Mouse (Mus musculus) hematopoietic multipotent progenitor cell, adult 10-12 weeks (in vitro differentiated cells): Measurements from ENCODE around the gene Olfr115. TPM values are rescaled to one million over a fixed set of nuclear protein-coding genes. Genes with fewer than 3 reads are reported as not detected.

ENCODE experiments used
- polyA plus RNA-seq: library from polyadenylated mRNA; stranded (reverse); fragments of >175 nt; gene quantifications from 2 replicates; pipeline ENCODE4 v1.2.3, GENCODE M21; 2012; ENCODE audit warnings: low replicate concordance

Gene Olfr115
- not detected in 2 replicates for polyA plus RNA-seq

DNA sequence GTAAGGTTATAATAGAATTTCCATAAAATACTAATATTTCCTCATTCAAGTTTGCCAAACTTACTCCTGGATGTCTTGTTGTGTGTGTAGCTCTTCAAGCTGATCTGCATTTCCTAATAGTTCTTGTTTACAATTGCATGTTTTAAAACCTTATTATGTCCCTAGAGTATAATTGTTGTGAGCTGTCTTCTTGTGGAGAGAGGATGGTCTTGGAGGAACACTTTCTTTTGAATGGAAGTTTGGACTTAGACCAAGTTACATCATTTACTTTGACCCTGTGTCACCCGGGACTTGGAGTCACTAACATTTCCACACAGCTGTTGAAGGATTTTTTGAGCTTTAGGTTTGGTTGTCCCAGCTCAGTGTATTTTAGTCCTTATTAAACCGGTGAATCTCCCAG lies at the start of gene Olfr115, which contains the start of gene Olfr116:
Gene Olfr115 (minus strand): TSS at position 101 of the 400 bp plus-strand sequence.
Gene Olfr116 (minus strand): TSS at position 191 of the 400 bp plus-strand sequence.

DNA sequence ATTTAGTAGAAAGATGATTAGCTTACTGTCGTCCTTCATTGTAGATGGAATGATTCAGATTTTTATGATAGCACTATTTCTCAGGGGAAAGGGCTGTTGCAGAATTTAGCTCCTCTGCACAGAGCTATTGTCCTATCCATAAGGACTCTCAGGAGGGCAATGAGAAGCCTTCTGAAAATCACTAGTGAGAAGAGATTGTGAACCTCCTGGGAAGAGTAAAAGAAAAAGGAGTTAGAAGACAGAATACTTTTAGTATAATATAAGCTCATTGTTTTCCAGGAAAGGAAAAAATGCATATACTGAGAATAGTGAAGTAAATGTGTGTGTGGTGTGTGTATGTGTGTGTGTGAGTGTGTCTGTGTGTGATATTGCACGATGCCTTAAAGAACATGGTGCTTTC lies 39.8 kb upstream of the Olfr115 start, which contains the start of gene Olfr118:
Gene Olfr118 (plus strand): TSS at position 301 of the 400 bp plus-strand sequence.

DNA sequence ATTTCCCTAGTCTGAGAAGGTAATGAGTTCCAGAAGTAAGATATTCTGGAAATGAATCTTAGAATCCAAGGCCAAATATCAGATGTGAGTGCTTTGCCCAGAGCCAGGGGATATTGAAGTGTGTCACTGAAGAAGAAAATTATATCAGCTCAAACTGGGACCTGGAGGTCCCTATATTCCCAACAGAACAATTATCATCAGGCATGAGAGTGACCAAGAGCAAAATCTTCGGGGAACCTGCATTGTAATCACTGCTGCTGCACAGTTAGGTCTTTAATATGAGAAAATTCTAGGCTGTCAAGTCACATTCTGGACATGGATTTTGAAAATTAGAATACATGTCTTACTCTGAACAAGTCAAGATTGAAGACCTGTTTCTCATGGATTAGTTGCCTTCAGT lies 36.8 kb upstream of the Olfr115 start, which contains the start of gene Olfr117:
Gene Olfr117 (minus strand): TSS at position 101 of the 400 bp plus-strand sequence.

DNA sequence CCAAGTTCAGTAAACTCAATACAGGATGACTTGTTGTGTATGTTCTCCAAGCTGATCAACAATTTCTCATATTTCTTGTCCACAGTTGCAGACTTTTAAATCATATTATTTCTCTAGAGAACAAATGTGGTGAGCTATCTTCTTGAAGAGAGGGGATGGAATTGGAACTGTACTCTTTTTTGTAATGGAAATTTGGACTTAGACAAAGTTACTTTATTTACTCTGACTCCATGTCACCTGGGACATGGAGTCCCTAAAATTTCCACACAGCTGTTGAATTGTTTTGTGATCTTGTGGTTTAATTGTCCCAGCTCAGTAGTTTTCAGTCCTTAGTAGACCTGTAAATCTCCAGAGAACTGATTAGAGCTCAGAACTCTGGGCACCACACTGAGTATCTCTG lies 34.3 kb downstream of the Olfr115 start, which contains the start of gene Olfr114:
Gene Olfr114 (minus strand): TSS at position 101 of the 400 bp plus-strand sequence.

DNA sequence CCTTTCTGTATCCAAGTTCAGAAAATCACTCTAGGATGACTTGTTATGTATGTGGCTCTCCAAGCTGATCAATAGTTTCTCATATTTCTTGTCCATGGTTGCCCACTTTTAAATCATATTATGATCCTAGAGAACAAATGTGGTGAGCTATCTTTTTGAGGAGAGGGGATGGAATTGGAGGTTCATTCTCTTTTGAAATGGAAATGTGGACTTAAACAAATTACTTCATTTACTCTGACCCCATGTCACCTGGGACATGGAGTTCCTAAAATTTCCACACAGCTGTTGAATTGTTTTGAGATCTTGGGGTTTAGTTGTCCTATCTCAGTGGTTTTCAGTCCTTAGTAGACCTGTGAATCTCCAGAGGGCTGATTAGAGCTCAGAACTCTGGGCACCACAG lies 49.3 kb downstream of the Olfr115 start, which contains the start of gene Olfr113:
Gene Olfr113 (minus strand): TSS at position 101 of the 400 bp plus-strand sequence.

DNA sequence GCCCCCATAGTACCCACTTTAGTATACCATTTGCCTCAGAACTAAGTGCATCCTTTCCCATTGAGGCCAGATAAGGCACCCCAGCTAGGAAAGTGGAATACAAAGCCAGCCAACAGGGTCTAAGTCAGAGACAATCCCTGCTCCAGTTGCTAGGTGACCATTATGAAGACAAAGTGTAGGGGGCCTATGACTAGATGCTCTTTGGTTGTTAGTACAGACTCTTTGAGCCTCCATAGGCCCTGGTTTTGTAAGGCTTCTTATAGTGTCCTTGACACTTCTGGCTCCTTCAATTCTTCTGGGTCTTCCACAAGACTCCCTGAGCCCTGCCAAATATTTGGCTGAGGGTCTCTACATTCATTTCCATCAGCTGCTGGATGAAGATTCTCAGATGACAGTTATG lies 57.6 kb downstream of the Olfr115 start, which contains the start of gene Olfr112:
Gene Olfr112 (minus strand): TSS at position 101 of the 400 bp plus-strand sequence.

Other genes starting within 250 kb of the Olfr115 start
- not detected in 2 replicates for gene Olfr105-ps, start 248.1 kb downstream of the Olfr115 start, polyA plus RNA-seq
- gene Olfr106-ps, start 236.7 kb downstream of the Olfr115 start, polyA plus RNA-seq = not detected in 2 replicates
- not detected in 2 replicates for gene Olfr107, start 227.9 kb downstream of the Olfr115 start, polyA plus RNA-seq
- gene Olfr108, start 181.6 kb downstream of the Olfr115 start, polyA plus RNA-seq = not detected in 2 replicates
- gene Olfr109, start 168.2 kb downstream of the Olfr115 start, polyA plus RNA-seq = not detected in 2 replicates
- 0.64 and 1.3 TPM in 2 replicates for gene H2-M2, start 143.6 kb downstream of the Olfr115 start, polyA plus RNA-seq
- not detected in 2 replicates for gene Olfr110, start 134.6 kb downstream of the Olfr115 start, polyA plus RNA-seq
- gene Olfr111, start 119.1 kb downstream of the Olfr115 start, polyA plus RNA-seq = not detected in 2 replicates
- not detected in 2 replicates for gene Olfr112, start 57.7 kb downstream of the Olfr115 start, polyA plus RNA-seq
- gene Olfr113, start 49.4 kb downstream of the Olfr115 start, polyA plus RNA-seq = not detected in 2 replicates
- not detected in 2 replicates for gene Olfr114, start 34.4 kb downstream of the Olfr115 start, polyA plus RNA-seq
- not detected in 2 replicates for gene Olfr116, start 90 bp upstream of the Olfr115 start, polyA plus RNA-seq
- gene Olfr117, start 36.7 kb upstream of the Olfr115 start, polyA plus RNA-seq = not detected in 2 replicates
- not detected in 2 replicates for gene Olfr118, start 39.9 kb upstream of the Olfr115 start, polyA plus RNA-seq
- gene Olfr119, start 69.5 kb upstream of the Olfr115 start, polyA plus RNA-seq = not detected in 2 replicates
- not detected in 2 replicates for gene Olfr120, start 94.7 kb upstream of the Olfr115 start, polyA plus RNA-seq
- not detected in 2 replicates for gene Olfr121, start 121.7 kb upstream of the Olfr115 start, polyA plus RNA-seq
- gene Olfr122, start 141.5 kb upstream of the Olfr115 start, polyA plus RNA-seq = not detected in 2 replicates
- not detected in 2 replicates for gene Olfr123, start 166.4 kb upstream of the Olfr115 start, polyA plus RNA-seq
- not detected in 2 replicates for gene Olfr124, start 172.8 kb upstream of the Olfr115 start, polyA plus RNA-seq
- gene Olfr125, start 205.8 kb upstream of the Olfr115 start, polyA plus RNA-seq = not detected in 2 replicates
- gene Olfr126, start 220.4 kb upstream of the Olfr115 start, polyA plus RNA-seq = not detected in 2 replicates